Mouse (Mus musculus) thymus, postnatal 10 days (tissue): Measurements from ENCODE around the gene Sfxn3.

Experiments used
- DNase-seq, 2 experiments: peaks; one replicate each; pipeline ENCODE4 v3.0.0; 2021; ENCODE audit warnings: low spot score in 2 of 2

Gene Sfxn3

DNA sequence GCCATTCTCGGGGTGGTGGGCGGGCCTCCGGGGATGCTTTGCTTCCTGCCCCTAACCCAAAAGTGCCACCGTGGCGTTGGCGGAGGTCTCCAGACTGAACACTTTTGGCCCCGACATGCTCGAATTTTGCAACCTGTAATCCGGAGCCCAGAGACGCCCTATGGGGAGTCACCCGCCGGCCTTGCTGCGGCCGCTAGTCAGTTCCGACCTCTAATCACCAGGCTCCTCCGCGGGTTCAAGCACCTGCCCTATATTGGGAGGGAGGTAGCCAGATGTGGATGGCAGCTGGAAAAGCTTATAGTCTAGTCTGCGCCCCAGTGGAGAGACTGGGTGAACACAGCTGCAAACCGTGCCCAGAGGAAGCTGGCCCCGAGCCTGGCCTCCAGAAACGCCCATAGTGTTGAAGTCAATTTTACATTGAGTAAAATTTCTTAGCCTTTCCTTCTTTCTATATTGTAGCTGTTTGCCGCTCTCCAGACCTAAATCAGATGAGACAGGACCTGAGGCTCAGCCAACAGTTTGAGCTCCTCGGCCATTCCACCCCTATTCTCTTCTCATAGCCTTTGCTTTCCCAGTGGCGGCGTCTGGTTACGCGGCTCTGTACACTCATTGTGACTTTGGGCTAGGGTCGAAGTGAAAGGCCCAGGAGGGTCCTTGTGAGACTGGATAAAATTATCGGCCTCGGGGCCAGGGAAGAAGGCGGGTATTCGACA, 28.2 kb downstream of the Sfxn3 start:
- DNase-seq = no peak

DNA sequence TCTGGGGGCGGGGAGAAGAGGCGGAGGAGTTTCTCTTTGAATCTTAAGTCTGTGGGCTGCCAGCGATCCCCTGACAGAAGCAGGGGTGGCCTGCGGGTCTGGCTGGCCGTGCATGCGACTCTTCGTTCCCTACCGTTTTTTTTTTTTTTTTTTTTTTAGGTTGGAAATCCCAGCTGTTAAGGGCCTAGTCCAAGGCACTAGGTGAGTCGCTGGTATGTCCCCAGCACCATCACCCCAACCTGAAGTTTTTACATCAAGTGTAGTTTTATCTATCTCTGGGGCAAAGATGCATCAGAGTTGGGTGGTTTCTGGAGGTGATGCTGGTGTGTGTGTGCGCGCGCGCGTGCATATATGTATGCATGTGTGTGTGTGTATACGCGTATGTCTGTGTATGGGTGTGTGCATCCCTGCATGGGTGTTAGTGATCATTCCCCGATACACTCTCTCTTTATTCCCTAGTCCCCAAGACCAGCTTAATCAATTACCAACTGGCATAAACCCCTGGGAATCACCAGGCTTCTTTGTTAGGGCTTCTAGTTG, 28.8 kb downstream of the Sfxn3 start:
- DNase-seq = no peak

DNA sequence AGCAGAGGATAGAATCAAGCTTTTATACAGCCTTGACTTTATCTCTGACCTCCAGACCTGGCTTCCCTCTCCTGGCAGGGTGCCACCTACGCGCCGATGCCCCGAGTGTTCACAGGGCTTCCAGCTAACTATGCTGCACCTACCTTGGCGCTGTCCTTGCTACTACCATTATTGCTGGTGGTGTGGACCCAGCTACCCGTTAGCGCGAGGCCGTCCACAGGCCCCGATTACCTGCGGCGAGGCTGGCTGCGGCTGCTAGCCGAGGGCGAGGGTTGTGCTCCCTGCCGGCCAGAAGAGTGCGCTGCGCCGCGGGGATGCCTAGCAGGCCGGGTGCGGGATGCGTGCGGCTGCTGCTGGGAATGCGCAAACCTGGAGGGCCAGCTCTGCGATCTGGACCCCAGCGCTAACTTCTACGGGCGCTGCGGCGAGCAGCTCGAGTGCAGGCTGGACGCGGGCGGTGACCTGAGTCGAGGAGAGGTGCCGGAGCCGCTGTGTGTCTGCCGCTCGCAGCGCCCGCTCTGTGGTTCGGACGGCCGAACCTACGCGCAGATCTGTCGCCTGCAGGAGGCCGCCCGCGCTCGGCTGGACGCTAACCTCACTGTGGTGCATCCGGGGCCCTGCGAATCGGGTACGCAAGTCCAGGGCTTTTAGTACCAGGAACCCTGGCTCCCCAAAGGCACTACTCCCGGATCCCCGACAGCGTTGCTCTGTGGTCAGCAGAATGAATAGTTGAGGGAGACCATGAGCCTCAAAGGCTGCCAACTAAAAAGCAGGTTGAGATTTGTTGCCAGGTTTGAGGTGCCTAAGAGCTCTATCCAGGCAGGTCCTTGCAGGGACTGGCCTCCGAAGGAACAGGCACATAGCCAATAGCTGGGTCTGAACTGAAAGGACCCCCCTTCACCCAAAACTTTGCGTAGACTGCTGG, 29.5 kb downstream of the Sfxn3 start:
- DNase-seq = no peak

DNA sequence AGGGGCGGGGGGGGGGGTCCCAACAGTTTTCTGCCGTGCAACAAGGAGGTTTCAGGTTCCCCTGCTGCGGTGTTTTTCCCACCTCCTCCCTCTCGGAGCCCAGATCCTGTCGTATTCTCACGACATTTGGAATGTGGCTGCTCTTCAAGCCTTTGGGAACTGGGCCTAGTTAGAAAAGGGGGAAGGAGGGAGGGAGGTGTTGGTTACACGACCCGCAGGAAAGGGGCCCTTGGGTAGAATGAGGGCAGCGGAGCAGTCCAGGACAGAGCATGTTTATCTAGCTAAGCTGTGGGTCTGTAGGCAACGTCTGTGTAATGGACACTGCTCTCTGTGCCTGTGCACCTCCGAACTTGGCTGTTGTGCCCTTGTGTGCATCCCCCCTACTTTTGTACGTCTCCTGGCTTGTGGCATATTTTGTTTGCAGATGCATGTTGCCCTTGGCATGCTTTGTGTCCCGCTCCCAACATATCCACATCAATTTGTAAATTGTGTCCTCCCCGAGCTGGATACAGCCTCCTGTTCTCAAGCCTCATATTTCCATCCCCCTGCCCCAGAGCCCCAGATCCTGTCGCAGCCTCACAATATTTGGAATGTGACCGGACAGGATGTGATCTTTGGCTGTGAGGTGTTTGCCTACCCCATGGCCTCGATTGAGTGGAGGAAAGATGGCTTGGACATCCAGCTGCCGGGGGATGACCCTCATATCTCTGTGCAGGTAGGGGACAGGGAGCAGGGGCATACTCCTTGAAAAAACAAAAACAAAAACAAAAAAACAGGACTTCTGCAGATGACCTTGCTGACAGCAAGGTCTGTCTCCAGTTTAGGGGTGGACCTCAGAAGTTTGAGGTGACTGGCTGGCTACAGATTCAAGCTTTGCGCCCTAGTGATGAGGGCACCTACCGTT, 30.7 kb downstream of the Sfxn3 start:
- no peak for DNase-seq

DNA sequence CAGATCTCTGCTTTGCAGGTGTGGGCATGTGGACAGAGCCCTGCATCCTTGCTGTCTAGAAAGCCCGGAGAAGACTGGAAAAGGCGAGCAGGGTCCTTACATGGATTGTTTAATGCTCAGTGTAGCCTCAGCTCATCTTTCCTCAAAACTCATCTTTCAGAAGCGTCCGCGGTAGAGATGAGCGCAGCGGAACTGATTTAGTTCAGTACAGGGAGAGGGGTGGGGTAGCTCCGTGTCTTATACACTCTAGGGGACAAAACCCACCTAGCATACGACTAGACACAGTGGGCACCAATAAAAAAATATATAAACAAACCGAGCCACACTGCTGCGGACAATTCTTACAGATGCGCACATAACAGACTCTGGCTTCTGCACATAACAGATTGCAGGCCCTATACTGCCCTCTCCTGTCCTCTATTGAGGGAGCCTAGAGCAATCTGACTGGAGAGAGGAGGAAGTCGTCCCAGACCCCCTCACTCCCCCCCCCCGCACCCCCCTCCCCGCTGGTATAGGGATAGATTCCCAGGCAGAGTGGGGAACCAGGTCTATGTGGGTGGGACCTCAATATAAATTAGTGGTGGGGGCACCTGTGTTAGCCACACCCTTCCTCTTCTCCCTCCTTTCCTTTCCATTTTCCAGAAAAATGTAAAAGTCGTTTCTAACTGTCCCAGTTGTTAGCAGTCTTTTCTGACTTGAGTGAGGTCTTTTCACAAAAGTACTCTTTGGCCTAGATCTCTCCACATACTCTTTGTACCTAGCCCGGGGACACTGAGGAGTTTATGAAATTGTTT, 31.9 kb downstream of the Sfxn3 start:
- no peak for DNase-seq

DNA sequence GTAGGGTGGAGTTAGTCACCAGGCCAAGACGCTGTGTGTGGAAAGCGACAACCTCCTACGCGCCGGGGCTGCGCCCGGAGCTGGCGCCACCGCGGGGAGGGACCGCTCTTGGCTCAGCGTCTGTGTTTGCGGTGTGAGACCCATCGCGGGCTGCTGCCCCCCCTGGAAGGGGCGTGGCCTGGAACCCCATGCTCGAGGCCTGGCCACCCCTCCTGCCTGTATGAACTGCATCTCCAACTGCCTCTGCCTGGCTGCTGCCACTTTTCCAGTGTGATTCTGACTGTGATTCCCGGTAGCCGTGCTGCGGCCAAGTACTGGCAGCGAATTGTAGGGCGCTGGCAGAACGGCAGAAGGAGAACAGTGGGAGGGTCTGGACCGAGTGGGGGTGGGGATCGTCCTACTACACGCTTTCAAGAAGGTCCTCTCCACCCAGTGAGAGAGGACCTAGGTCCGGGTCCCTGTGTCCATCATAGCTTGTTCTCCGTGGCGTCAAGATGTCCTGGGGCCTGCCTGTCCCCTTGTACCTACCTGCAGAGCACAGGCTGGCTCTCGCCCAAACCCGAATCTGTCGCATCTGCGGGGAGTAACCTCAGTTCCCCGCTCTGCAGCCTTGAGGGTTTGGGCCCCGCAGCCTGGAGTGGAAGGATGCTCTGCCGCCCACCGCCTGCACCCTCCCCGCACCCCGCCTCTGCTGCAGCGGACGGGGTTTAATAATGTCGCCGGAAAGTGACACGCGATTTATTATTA, 32.6 kb downstream of the Sfxn3 start:
- peak in 1 of 2 experiments; percentile 29 for DNase-seq

DNA sequence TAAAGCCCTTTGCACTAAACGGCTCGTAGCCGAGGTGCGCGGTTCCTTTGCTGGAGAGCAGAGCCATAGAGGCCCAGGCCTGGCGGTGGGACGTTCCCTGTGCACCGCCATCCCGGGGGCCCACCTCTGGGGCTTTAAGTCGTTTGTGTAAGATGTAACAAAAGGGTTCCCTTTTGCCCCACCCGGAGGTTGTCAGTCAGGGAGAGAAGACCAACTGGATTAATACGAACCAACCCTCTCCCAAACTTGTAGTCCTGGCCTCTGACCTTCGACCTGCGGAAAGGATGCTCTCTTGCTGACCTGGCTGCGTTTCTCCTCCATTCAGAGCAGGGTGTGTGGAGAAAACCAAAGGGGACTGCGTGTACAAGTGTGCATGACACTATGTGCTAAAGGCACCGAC, 33.4 kb downstream of the Sfxn3 start:
- no peak for DNase-seq

DNA sequence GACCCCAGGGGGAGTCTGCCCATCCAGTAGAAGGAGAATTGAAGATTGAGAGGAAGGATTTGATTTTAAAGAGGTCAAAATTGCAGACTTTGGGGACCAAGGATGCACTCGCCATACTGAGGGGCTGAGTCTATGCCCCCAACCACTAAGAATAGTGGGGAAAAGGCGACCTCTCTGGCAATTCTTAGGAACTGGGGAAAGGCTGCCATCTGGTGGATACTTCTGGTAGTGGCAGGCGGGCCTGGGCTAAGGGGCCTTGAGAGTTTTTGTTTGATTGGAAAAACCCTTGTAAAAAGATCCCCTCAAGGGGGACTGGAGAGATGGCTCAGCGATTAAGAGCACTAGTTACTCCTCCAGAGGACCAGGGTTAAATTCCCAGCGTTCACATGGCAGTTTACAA, 34.0 kb downstream of the Sfxn3 start:
- DNase-seq = peak; percentile 45 to 76

DNA sequence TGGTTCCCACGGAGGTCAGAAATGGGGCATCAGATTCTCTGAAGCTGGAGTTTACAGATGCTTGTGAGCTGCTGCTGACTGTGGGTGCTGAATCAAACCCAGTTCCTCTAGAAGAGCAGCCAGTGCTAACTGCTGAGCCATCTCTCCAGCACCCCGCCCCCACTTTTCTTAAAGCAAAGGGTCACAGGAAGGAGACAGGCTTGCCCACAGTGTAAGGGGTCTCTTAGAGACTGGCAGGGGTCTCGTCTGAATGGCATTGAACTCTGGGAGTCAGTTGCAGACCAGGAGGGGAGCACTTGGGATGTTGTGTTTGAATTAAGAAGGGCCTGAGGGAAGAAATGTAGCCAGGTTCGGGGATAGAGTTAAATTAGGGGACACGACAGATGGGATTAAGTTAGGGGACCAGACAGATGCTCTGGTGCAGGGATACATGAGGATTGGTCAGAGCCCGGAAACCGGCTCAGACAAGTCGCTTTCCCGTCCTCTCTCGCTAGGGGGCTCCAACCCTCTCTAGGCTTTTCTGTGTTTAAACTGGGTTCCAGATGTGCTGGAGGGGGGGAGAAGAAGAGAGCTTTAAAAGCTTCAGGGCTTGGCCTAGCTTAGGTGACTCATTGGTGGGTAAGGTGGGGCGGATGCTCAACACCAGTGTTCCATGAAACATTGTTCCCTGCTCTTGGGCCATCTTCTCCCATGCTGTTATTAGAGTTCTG, 34.7 kb downstream of the Sfxn3 start:
- DNase-seq = peak in 1 of 2 experiments; percentile 69

DNA sequence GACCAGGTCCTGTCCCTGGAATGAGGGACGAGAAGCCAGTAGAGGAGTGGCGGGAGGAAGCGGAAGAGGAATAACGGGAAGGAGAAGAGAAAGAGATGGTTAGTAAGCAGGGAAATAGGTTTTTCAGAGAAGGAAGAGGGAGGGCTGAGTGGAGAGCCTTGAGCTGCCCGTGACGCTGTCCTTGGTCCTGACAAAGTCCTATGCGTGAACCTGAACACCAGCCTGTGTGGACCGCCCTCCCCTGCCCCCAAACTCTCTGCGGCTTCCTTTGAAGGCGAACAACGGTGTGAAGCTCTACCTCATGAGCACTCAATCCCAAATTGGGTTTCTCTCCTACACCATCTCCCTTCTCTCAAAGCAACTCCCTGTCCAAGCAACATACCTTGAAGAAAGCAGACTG, 50.6 kb downstream of the Sfxn3 start:
- peak in 1 of 2 experiments; percentile 59 for DNase-seq

DNA sequence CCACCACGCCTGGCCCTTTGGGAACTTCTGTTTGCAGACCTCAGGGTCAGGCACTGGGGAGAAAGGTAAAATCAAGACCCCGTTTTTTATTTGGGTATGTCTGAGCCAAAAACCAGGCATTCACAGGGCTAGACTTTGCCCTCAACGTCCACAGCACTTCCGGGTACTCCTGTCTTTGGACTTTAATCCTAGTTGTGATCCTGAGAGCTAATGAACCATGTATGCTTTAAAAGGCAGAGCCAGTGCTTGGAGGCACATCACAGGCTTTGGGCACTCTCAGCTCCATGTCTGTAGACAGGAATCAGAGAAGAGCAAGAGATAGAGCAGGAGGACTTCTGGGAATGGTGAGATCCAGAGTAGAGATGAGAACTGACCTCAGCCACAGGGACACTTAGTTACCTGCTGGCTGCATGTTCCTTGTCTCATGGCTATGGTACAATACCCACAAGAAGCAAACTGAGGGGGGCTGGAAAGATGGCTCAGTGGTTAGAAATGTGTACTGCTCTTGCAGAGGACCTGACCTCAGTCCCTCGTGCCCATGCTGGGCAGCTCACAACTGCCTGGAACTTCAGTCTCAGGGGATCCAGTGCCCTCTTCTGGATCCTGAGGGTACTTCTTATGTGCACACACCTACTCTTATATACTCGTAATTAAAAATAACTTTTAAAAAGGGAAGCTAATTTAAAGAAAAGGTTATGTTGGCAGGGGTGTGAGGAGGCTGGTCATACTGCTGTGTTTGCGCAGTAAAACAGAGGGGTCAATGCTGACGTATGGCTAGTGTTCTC, 53.4 kb downstream of the Sfxn3 start:
- no peak for DNase-seq

DNA sequence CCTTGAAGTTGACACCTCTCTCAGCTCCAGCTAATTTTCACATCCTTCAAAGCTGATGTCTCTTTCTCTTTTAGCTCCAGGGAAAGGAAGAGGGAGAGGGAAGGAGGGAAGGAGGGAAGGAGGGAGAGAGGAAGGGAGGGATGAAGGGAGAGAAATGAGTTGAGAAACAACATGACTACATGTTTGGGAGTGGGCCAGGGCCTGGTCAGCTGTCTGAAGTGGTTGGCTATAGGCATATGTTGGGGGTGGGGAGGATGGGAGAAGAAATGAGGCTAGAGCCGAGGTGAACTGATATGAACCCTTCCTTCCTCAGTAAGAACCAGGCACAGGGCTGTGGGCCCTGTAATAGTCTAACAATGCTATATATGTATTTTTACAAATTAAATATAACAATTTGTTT, 58.3 kb downstream of the Sfxn3 start:
- DNase-seq = no peak
